Mouse (Mus musculus) ES-Bruce4 (cell line): ENCODE measurements around the gene Dis3l2. TPM values are rescaled to one million over a fixed set of nuclear protein-coding genes. Genes with fewer than 3 reads are reported as not detected.

Source experiments
- H3K27ac ChIP-seq: 2 replicates; pipeline ENCODE4 v1.5.1; 2012; ENCODE audit warnings: low read length, inconsistent platforms; ENCODE audit not compliant: insufficient read depth
- H3K27me3 ChIP-seq: 2 replicates; pipeline ENCODE4 v1.6.1; 2012; ENCODE audit warnings: mild to moderate bottlenecking, low read length, inconsistent platforms; ENCODE audit not compliant: control insufficient read depth, poor library complexity, insufficient read depth, severe bottlenecking
- H3K36me3 ChIP-seq: 2 replicates; pipeline ENCODE4 v1.6.1; 2012; ENCODE audit warnings: inconsistent platforms, mild to moderate bottlenecking, low read length, moderate library complexity; ENCODE audit not compliant: control insufficient read depth, poor library complexity, insufficient read depth, severe bottlenecking
- H3K4me1 ChIP-seq: one replicate; pipeline ENCODE4 v1.8.1; 2011; ENCODE audit warnings: low read length; ENCODE audit not compliant: control insufficient read depth, insufficient read depth
- H3K4me3 ChIP-seq: 2 replicates; pipeline ENCODE4 v1.5.1; 2011; ENCODE audit warnings: low read depth, mild to moderate bottlenecking, low read length
- H3K9ac ChIP-seq: 2 replicates; pipeline ENCODE4 v1.6.1; 2012; ENCODE audit warnings: low read depth, mild to moderate bottlenecking, inconsistent platforms; ENCODE audit not compliant: poor library complexity, severe bottlenecking
- H3K9me3 ChIP-seq: replicated peaks from 2 replicates; pipeline ENCODE4 v1.6.1; 2012; ENCODE audit warnings: mild to moderate bottlenecking, low read length, inconsistent platforms; ENCODE audit not compliant: control insufficient read depth, poor library complexity, insufficient read depth, severe bottlenecking
- CTCF ChIP-seq: IDR thresholded peaks from one replicate; pipeline ENCODE4 v1.8.1; 2011; ENCODE audit warnings: low read depth, low read length
- EP300 ChIP-seq: IDR thresholded peaks from 2 replicates; pipeline ENCODE4 v1.6.1; 2011; ENCODE audit warnings: low read depth, low read length; ENCODE audit not compliant: insufficient read depth
- POLR2A ChIP-seq: IDR thresholded peaks from one replicate; pipeline ENCODE4 v1.8.1; 2011; ENCODE audit warnings: low read length; ENCODE audit not compliant: insufficient read depth
- polyA plus RNA-seq: library from polyadenylated mRNA; stranded (reverse); fragments of >200 nt; gene quantifications from 2 replicates; pipeline ENCODE4 v1.2.4, GENCODE M21; 2011; ENCODE audit warnings: low read depth; ENCODE audit not compliant: missing spikeins, insufficient read depth, insufficient read length

Gene Dis3l2
- polyA plus RNA-seq, 1 experiment, result 19.6 TPM

GRCm38 (mm10) chr1:87057075-87057474, 353.5 kb downstream of the Dis3l2 start:
- no peak overlapping the region for H3K27ac ChIP-seq
- TF ChIP-seq POLR2A, result no peak

GRCm38 (mm10) chr1:87059042-87059665, 355.5 kb downstream of the Dis3l2 start:
- Histone ChIP-seq H3K9ac (no peak overlapping the region), H3K27me3 (no peaks in the 10 kb centered on the region), H3K4me1 (no peaks in the 10 kb centered on the region), H3K4me3 (no peak overlapping the region), H3K9me3 (no peaks in the 10 kb centered on the region), H3K27ac (no peak overlapping the region), H3K36me3 (no peaks in the 10 kb centered on the region)
- no peak for TF ChIP-seq POLR2A
- no peak for TF ChIP-seq CTCF
- TF ChIP-seq EP300, result no peak

More at GRCm38 (mm10) chr1:87057075-87057474, 353.5 kb downstream of the Dis3l2 start:
- Histone ChIP-seq H3K9ac (no peak overlapping the region), H3K27me3 (no peaks in the 10 kb centered on the region), H3K9me3 (no peaks in the 10 kb centered on the region), H3K36me3 (no peaks in the 10 kb centered on the region), H3K4me1 (no peaks in the 10 kb centered on the region), H3K4me3 (no peak overlapping the region)

GRCm38 (mm10) chr1:87060913-87061312, 357.3 kb downstream of the Dis3l2 start:
- H3K9me3 ChIP-seq, result no peaks in the 10 kb centered on the region
- H3K27me3 ChIP-seq, result no peaks in the 10 kb centered on the region
- no peak overlapping the region for H3K9ac ChIP-seq
- no peaks in the 10 kb centered on the region for H3K36me3 ChIP-seq
- no peak overlapping the region for H3K27ac ChIP-seq
- no peak for TF ChIP-seq EP300
- TF ChIP-seq POLR2A, result no peak
- no peak for TF ChIP-seq CTCF
- H3K4me1 ChIP-seq, result no peaks in the 10 kb centered on the region
- no peak overlapping the region for H3K4me3 ChIP-seq

DNA sequence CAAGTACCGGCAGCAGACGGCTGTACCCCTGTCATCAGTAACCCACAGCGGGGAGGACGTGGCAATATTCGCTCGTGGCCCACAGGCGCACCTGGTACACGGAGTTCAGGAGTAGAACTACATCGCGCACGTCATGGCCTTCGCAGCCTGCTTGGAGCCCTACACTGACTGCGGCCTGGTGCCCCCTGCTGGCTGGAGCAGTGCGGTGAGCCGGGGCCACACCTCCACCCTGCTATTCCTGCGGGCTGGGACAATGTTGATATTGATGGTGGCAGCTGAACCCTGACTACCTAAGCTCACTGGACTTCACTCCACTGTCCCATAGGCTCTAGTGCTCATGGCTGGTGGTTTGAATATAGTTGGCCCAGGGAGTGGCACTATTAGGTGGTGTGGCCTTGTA, 367.1 kb downstream of the Dis3l2 start:
- Histone ChIP-seq H3K9ac (no peak overlapping the region), H3K27ac (no peak overlapping the region), H3K27me3 (no peaks in the 10 kb centered on the region), H3K4me1 (peaks cover 3% of the 10 kb centered on the region), H3K9me3 (no peaks in the 10 kb centered on the region), H3K4me3 (peak overlapping the region; percentile 26; the same call in 1 of the 2 replicates), H3K36me3 (no peaks in the 10 kb centered on the region)
- TF ChIP-seq CTCF, result peak; percentile 83
- no peak for TF ChIP-seq EP300

DNA sequence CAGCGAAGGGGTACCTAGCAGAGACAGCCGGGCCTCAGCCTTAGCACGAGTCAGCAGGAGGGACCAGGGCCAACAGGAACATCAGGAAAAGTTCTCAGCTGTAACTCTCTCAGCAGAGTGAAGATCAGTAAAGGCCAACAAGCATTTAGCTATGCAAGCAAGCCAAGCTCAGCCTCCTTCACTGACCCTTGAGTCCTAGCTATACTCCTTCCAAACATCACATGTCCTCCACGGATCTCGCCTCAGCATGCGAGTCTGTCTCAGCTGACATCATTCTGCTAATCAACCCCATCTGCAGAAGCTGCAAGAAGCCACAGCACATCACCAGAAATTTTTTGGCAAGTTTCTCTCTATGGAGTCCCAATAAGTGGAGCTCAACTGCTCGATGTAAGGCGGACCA, 370.2 kb downstream of the Dis3l2 start:
- H3K36me3 ChIP-seq, result no peaks in the 10 kb centered on the region
- TF ChIP-seq POLR2A, result no peak
- no peak for TF ChIP-seq EP300
- no peak for TF ChIP-seq CTCF
- H3K9me3 ChIP-seq, result no peaks in the 10 kb centered on the region
- H3K4me1 ChIP-seq, result no peaks in the 10 kb centered on the region
- H3K27ac ChIP-seq, result no peak overlapping the region
- no peak overlapping the region for H3K4me3 ChIP-seq
- no peak overlapping the region for H3K9ac ChIP-seq
- no peaks in the 10 kb centered on the region for H3K27me3 ChIP-seq

DNA sequence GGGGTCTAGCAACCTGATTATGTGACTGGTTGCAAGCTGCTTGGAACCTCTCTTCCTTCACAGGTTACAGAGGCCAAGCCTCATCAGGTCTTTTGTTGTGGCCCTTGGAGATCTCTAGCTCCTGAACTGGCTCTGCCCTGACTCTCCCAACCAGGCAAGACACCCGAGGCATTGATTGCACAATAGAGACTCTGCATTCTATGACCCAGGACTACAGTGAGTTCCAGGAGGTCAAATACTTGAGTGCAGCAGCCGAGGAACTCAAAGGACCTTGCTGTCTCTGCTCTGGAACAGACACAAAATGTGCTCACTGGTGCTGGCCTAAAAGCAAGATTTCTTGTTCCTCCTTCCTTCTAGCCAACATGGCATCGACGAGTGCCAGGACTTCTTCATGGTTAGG, 382.6 kb downstream of the Dis3l2 start:
- no peaks in the 10 kb centered on the region for H3K27me3 ChIP-seq
- no peaks in the 10 kb centered on the region for H3K4me1 ChIP-seq
- no peaks in the 10 kb centered on the region for H3K9me3 ChIP-seq
- H3K4me3 ChIP-seq, result no peak overlapping the region
- H3K9ac ChIP-seq, result no peak overlapping the region
- no peak overlapping the region for H3K27ac ChIP-seq
- TF ChIP-seq POLR2A (no peak), CTCF (no peak), EP300 (no peak)
- H3K36me3 ChIP-seq, result no peaks in the 10 kb centered on the region
